Mouse (Mus musculus): ENCODE results near the gene Fam227b.

Fam227b gene

GRCm38 (mm10) chr2:126151855-126152571 lies at the start of gene Fam227b, which contains the start of gene Dtwd1:
Fam227b (minus strand) TSS chr2:126152004.
Dtwd1 (plus strand) TSS chr2:126152141.
- DNase-seq (ENCODE audit: low spot score), result peak; percentile 97

- no peak for DNase-seq (ENCODE audit: low spot score)
Measured at GRCm38 (mm10) chr2:126198971-126199370, 47.2 kb upstream of the Fam227b start.

- DNase-seq (ENCODE audit: low spot score), result no peak
Measured at GRCm38 (mm10) chr2:126195631-126196356, 44.0 kb upstream of the Fam227b start.

GRCm38 (mm10) chr2:126192129-126192528 lies 40.3 kb upstream of the Fam227b start:
- no peak for DNase-seq (ENCODE audit: low spot score)

GRCm38 (mm10) chr2:126191306-126191705 lies 39.5 kb upstream of the Fam227b start:
- DNase-seq (ENCODE audit: low spot score), result no peak

- no peak for DNase-seq (ENCODE audit: low spot score)
Measured at GRCm38 (mm10) chr2:126171427-126171826, 19.6 kb upstream of the Fam227b start.

- DNase-seq (ENCODE audit: low spot score), result no peak
Measured at GRCm38 (mm10) chr2:126166848-126167617, 15.2 kb upstream of the Fam227b start.

GRCm38 (mm10) chr2:126166335-126166734 lies 14.5 kb upstream of the Fam227b start:
- no peak for DNase-seq (ENCODE audit: low spot score)

- peak; percentile 19 for DNase-seq (ENCODE audit: low spot score)
Measured at GRCm38 (mm10) chr2:126165277-126166018, 13.6 kb upstream of the Fam227b start.

GRCm38 (mm10) chr2:126147723-126148122 lies 4.1 kb downstream of the Fam227b start:
- no peak for DNase-seq (ENCODE audit: low spot score)

GRCm38 (mm10) chr2:126094616-126095015 lies 57.2 kb downstream of the Fam227b start:
- DNase-seq (ENCODE audit: low spot score), result no peak

GRCm38 (mm10) chr2:126090432-126090831 lies 61.4 kb downstream of the Fam227b start:
- no peak for DNase-seq (ENCODE audit: low spot score)

- no peak for DNase-seq (ENCODE audit: low spot score)
Measured at GRCm38 (mm10) chr2:126086187-126086586, 65.6 kb downstream of the Fam227b start.

GRCm38 (mm10) chr2:126084326-126084725 lies 67.5 kb downstream of the Fam227b start:
- no peak for DNase-seq (ENCODE audit: low spot score)

GRCm38 (mm10) chr2:126079086-126079485 lies 72.7 kb downstream of the Fam227b start:
- DNase-seq (ENCODE audit: low spot score), result no peak

GRCm38 (mm10) chr2:126076506-126076905 lies 75.3 kb downstream of the Fam227b start:
- DNase-seq (ENCODE audit: low spot score), result no peak

- DNase-seq (ENCODE audit: low spot score), result no peak
Measured at GRCm38 (mm10) chr2:126073744-126074143, 78.1 kb downstream of the Fam227b start.

- no peak for DNase-seq (ENCODE audit: low spot score)
Measured at GRCm38 (mm10) chr2:126069740-126070139, 82.1 kb downstream of the Fam227b start.

- DNase-seq (ENCODE audit: low spot score), result no peak
Measured at GRCm38 (mm10) chr2:126065303-126065856, 86.4 kb downstream of the Fam227b start.

GRCm38 (mm10) chr2:126064814-126065213 lies 87.0 kb downstream of the Fam227b start:
- DNase-seq (ENCODE audit: low spot score), result no peak

GRCm38 (mm10) chr2:126062876-126063275 lies 88.9 kb downstream of the Fam227b start:
- DNase-seq (ENCODE audit: low spot score), result no peak
